Mouse (Mus musculus): ENCODE data around the gene Art4.

The Art4 gene

GRCm38 (mm10) chr6:136866150-136866549 is 8.6 kb upstream of the Art4 start:
- DNase-seq (ENCODE audit: low spot score) = no peak

GRCm38 (mm10) chr6:136865360-136865759 is 7.8 kb upstream of the Art4 start:
- no peak for DNase-seq (ENCODE audit: low spot score)

GRCm38 (mm10) chr6:136861020-136861419 is 3.5 kb upstream of the Art4 start:
- peak; percentile 84 for DNase-seq (ENCODE audit: low spot score)

- no peak for DNase-seq (ENCODE audit: low spot score)
These were observed 887 bp upstream of the Art4 start for GRCm38 (mm10) chr6:136858420-136858819.

- DNase-seq (ENCODE audit: low spot score) = peak; percentile 25
These were observed 334 bp upstream of the Art4 start for GRCm38 (mm10) chr6:136857873-136858260.

- DNase-seq (ENCODE audit: low spot score) = peak; percentile 25
These were observed 1.4 kb downstream of the Art4 start for GRCm38 (mm10) chr6:136856071-136856636.

- DNase-seq (ENCODE audit: low spot score) = no peak
These were observed 2.4 kb downstream of the Art4 start for GRCm38 (mm10) chr6:136855183-136855582.

GRCm38 (mm10) chr6:136854361-136854781 is 3.2 kb downstream of the Art4 start:
- DNase-seq (ENCODE audit: low spot score) = no peak

- DNase-seq (ENCODE audit: low spot score) = peak; percentile 60
These were observed 4.8 kb downstream of the Art4 start for GRCm38 (mm10) chr6:136852762-136853161.

GRCm38 (mm10) chr6:136852348-136852747 is 5.2 kb downstream of the Art4 start:
- no peak for DNase-seq (ENCODE audit: low spot score)

GRCm38 (mm10) chr6:136850267-136850666 is 7.3 kb downstream of the Art4 start:
- DNase-seq (ENCODE audit: low spot score) = no peak

- no peak for DNase-seq (ENCODE audit: low spot score)
These were observed 8.6 kb downstream of the Art4 start for GRCm38 (mm10) chr6:136848971-136849370.

GRCm38 (mm10) chr6:136848399-136848798 is 9.1 kb downstream of the Art4 start:
- no peak for DNase-seq (ENCODE audit: low spot score)

- DNase-seq (ENCODE audit: low spot score) = peak; percentile 60
These were observed 9.7 kb downstream of the Art4 start for GRCm38 (mm10) chr6:136847790-136848189.

GRCm38 (mm10) chr6:136847267-136847666 is 10.3 kb downstream of the Art4 start:
- DNase-seq (ENCODE audit: low spot score) = no peak

GRCm38 (mm10) chr6:136845706-136846480 is 11.6 kb downstream of the Art4 start:
- DNase-seq (ENCODE audit: low spot score) = no peak

GRCm38 (mm10) chr6:136844903-136845302 is 12.6 kb downstream of the Art4 start:
- DNase-seq (ENCODE audit: low spot score) = no peak

- no peak for DNase-seq (ENCODE audit: low spot score)
These were observed 20.2 kb downstream of the Art4 start for GRCm38 (mm10) chr6:136837323-136837722.

- no peak for DNase-seq (ENCODE audit: low spot score)
These were observed 22.2 kb downstream of the Art4 start, which contains the start of gene Smco3 for GRCm38 (mm10) chr6:136835352-136835751. Smco3 (minus strand) TSS chr6:136835452.

GRCm38 (mm10) chr6:136831712-136832111 is 25.8 kb downstream of the Art4 start:
- no peak for DNase-seq (ENCODE audit: low spot score)

GRCm38 (mm10) chr6:136828681-136829080 is 28.9 kb downstream of the Art4 start:
- no peak for DNase-seq (ENCODE audit: low spot score)

GRCm38 (mm10) chr6:136827881-136828561 is 29.5 kb downstream of the Art4 start, which contains the start of gene Wbp11:
Wbp11 (minus strand) TSS chr6:136828233.
- DNase-seq (ENCODE audit: low spot score) = peak; percentile 98

GRCm38 (mm10) chr6:136827516-136827880 is 30.0 kb downstream of the Art4 start, which contains the start of gene BC049715:
BC049715 (plus strand) TSS chr6:136827626.
- peak; percentile 12 for DNase-seq (ENCODE audit: low spot score)
